Comparison of ENCODE assay signal across 10 mouse cellular contexts in the genomic region with DNA sequence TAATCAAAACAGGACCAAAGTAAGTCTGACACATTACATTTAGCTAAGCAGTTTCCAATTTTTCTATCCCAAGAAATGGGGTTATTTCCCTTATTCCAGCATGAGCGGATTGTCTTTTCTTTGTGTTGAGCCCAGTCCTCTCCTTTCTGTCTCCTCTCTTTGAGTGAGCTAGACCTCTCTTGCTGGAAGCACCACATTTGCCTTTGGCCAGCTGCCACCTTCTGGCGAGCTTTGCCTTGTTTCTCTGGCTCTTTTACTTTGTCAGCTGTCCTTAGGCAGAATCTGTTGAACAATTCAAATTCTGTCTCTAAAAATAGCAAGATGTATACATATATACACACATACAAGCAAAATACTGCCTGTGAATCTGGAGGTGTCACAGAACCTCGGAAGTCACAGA.
DNase-seq lines count a peak whose midpoint lies in the region; ATAC-seq lines count a peak whose summit lies in the region.
"Had no signal": no experiment of that assay in that cellular context is flagged by ENCODE, and none has a peak within 500 bp of the region (broad histone marks: within the 10 kb centered on the region; RNA-seq: fewer than 3 reads in every experiment).

No protein-coding gene starts in this region.

- H3K9me3 ChIP-seq in hindbrain, embryonic 14.5 days (ENCODE audit: control insufficient read depth, low read length), result no peaks in the 10 kb centered on the region
- no peaks in the 10 kb centered on the region for H3K9me3 ChIP-seq in hindbrain, embryonic 16.5 days (ENCODE audit: control insufficient read depth, low read length)
- H3K9me3 ChIP-seq: G1E; limb, embryonic 15.5 days had no signal

- H3K4me2 ChIP-seq in hindbrain, embryonic 14.5 days (replicated peaks), result no peak overlapping the region
- H3K4me2 ChIP-seq in hindbrain, embryonic 16.5 days (ENCODE audit: low read length), result no peak overlapping the region
- H3K4me2 ChIP-seq: limb, embryonic 15.5 days had no signal

- no peak overlapping the region for H3K27ac ChIP-seq in hindbrain, embryonic 14.5 days
- no peak overlapping the region for H3K27ac ChIP-seq in hindbrain, embryonic 16.5 days (ENCODE audit: low read depth, low read length)
- H3K27ac ChIP-seq: limb, embryonic 15.5 days had no signal

- WGBS in hindbrain, embryonic 14.5 days, result 79% methylated on average over 3 of the region's 3 CpGs
- 68% methylated on average over 3 of the region's 3 CpGs for WGBS in hindbrain, embryonic 16.5 days

- H3K27me3 ChIP-seq in hindbrain, embryonic 14.5 days (ENCODE audit: control insufficient read depth, insufficient read depth, low read length), result no peaks in the 10 kb centered on the region
- no peaks in the 10 kb centered on the region for H3K27me3 ChIP-seq in hindbrain, embryonic 16.5 days (replicated peaks; ENCODE audit: control insufficient read depth, insufficient read depth, low read length)
- H3K27me3 ChIP-seq: limb, embryonic 15.5 days had no signal

- no peak for ATAC-seq in hindbrain, embryonic 14.5 days (ENCODE audit: low FRiP score)
- no peak; the same call in 1 of the 2 replicates for ATAC-seq in hindbrain, embryonic 16.5 days

- 0 out of 2 replicates have a peak, but pooled peaks cover 8% of the 10 kb centered on the region for H3K36me3 ChIP-seq in hindbrain, embryonic 14.5 days (replicated peaks; ENCODE audit: control insufficient read depth, insufficient read depth)
- no peaks in the 10 kb centered on the region for H3K36me3 ChIP-seq in hindbrain, embryonic 16.5 days (ENCODE audit: control insufficient read depth, insufficient read depth, low read length)

- DNase-seq in hindbrain, embryonic 14.5 days (ENCODE audit: low spot score), result peak; percentile 32
- DNase-seq in NIH3T3 (ENCODE audit: low read depth), result peak; percentile 59
- DNase-seq in cerebellum, postnatal 14 days, result peak; percentile 89 to 91
- DNase-seq in kidney, postnatal 10 days, result peak; percentile 80
- DNase-seq in lung, postnatal 25 days (ENCODE audit: low spot score), result peak; percentile 62
- no peak for DNase-seq in embryo, embryonic 10 days (ENCODE audit: low spot score)
- no peak for DNase-seq in thymus, postnatal 36 days

- no peak overlapping the region for H3K4me3 ChIP-seq in hindbrain, embryonic 14.5 days (replicated peaks; ENCODE audit: low read length)
- H3K4me3 ChIP-seq in hindbrain, embryonic 16.5 days (ENCODE audit: low read length), result no peak overlapping the region
- H3K4me3 ChIP-seq: limb, embryonic 15.5 days had no signal

- no peak overlapping the region for H3K9ac ChIP-seq in hindbrain, embryonic 14.5 days
- H3K9ac ChIP-seq in hindbrain, embryonic 16.5 days (ENCODE audit: low read depth, low read length), result no peak overlapping the region
- H3K9ac ChIP-seq: limb, embryonic 15.5 days had no signal

- H3K4me1 ChIP-seq in hindbrain, embryonic 14.5 days (replicated peaks; ENCODE audit: control insufficient read depth, insufficient read depth, low read length), result no peaks in the 10 kb centered on the region
- H3K4me1 ChIP-seq in hindbrain, embryonic 16.5 days (ENCODE audit: control insufficient read depth, insufficient read depth, low read depth, low read length), result no peaks in the 10 kb centered on the region
- H3K4me1 ChIP-seq: limb, embryonic 15.5 days had no signal

Comparison
In these comparisons a context has a peak if more than half of its experiments do, and no peak if none do; other contexts are left out.
1. DNase-seq: peak in hindbrain, embryonic 14.5 days (single experiment), NIH3T3 (single experiment), cerebellum, postnatal 14 days (2 of 2), kidney, postnatal 10 days (single experiment) and lung, postnatal 25 days (single experiment); none in embryo, embryonic 10 days (single experiment) and thymus, postnatal 36 days (0 of 2).